Comparison of ENCODE assay signal across 19 mouse cellular contexts in the genomic region with DNA sequence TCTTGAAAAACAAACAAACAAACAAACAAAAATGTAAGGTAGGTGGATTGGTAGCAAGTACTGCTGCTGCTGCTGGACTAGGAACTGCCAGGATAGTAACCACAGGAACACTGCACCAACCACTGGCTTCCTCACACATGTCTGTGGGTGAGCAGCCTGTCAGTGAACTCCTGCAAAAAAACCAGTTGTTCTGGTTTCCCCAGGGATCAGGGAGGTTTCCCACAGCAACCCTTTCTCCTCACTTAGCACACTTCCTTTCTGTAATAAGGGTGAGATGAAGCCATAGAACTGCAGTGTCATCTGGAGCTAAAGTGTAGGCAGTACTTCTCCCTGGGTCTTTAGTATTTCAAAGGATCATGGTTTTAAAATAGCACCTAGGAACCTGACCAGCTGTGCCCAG. TPM values are rescaled to one million over a fixed set of nuclear protein-coding genes. Genes with fewer than 3 reads are reported as not detected.
A peak's percentile ranks its signal among the peaks of the same experiment; 100 is the strongest.
DNase-seq lines count a peak whose midpoint lies in the region; ATAC-seq lines count a peak whose summit lies in the region.
"Had no signal": no experiment of that assay in that cellular context is flagged by ENCODE, and none has a peak within 500 bp of the region (broad histone marks: within the 10 kb centered on the region; RNA-seq: fewer than 3 reads in every experiment).

No protein-coding gene starts in this region.

- DNase-seq in lung, postnatal 14 days = no peak
- peak; percentile 20 for DNase-seq in embryonic facial prominence, embryonic 10.5 days (ENCODE audit: low spot score)
- no peak for DNase-seq in intestine, embryonic 14.5 days (ENCODE audit: low spot score)
- DNase-seq in adrenal gland, adult 18-20 months (ENCODE audit: low spot score in 2 of 2) = no peak
- DNase-seq in kidney, adult 18-20 months = no peak
- DNase-seq in gastrocnemius, postnatal 4 days (ENCODE audit: low spot score in 2 of 2) = no peak
- DNase-seq: heart, adult 2 months; kidney, postnatal 25 days; liver, embryonic 13.5 days; right cerebral cortex, postnatal 25 days; thymus, postnatal 25 days had no signal

- no peak overlapping the region for H3K9ac ChIP-seq in lung, embryonic 16.5 days (ENCODE audit: low read length)
- H3K9ac ChIP-seq in intestine, embryonic 14.5 days (ENCODE audit: low read length) = no peak overlapping the region
- H3K9ac ChIP-seq in stomach, embryonic 15.5 days = no peak overlapping the region
- H3K9ac ChIP-seq: hindbrain, embryonic 14.5 days; liver, embryonic 13.5 days had no signal

- no peaks in the 10 kb centered on the region for H3K9me3 ChIP-seq in lung, embryonic 16.5 days (ENCODE audit: control insufficient read depth, low read length)
- H3K9me3 ChIP-seq in embryonic facial prominence, embryonic 10.5 days = no peaks in the 10 kb centered on the region
- H3K9me3 ChIP-seq in intestine, embryonic 14.5 days (ENCODE audit: control insufficient read depth, low read length) = no peaks in the 10 kb centered on the region
- no peaks in the 10 kb centered on the region for H3K9me3 ChIP-seq in stomach, embryonic 15.5 days
- H3K9me3 ChIP-seq: liver, embryonic 13.5 days; midbrain, embryonic 10.5 days had no signal

- H3K36me3 ChIP-seq in lung, embryonic 16.5 days (ENCODE audit: control insufficient read depth, insufficient read depth, low read length) = no peaks in the 10 kb centered on the region
- H3K36me3 ChIP-seq in embryonic facial prominence, embryonic 10.5 days (replicated peaks) = no peaks in the 10 kb centered on the region
- H3K36me3 ChIP-seq in intestine, embryonic 14.5 days (ENCODE audit: control insufficient read depth, insufficient read depth, low read length) = no peaks in the 10 kb centered on the region
- no peaks in the 10 kb centered on the region for H3K36me3 ChIP-seq in stomach, embryonic 15.5 days
- H3K36me3 ChIP-seq: liver, embryonic 13.5 days; midbrain, embryonic 10.5 days had no signal

- H3K27me3 ChIP-seq in lung, embryonic 16.5 days (ENCODE audit: control insufficient read depth, insufficient read depth, low read depth, low read length) = no peaks in the 10 kb centered on the region
- H3K27me3 ChIP-seq in embryonic facial prominence, embryonic 10.5 days (replicated peaks; ENCODE audit: low read depth, poor library complexity, severe bottlenecking) = no peaks in the 10 kb centered on the region
- no peaks in the 10 kb centered on the region for H3K27me3 ChIP-seq in intestine, embryonic 14.5 days (replicated peaks; ENCODE audit: control insufficient read depth, insufficient read depth, low read length)
- H3K27me3 ChIP-seq in stomach, embryonic 15.5 days (replicated peaks) = no peaks in the 10 kb centered on the region
- H3K27me3 ChIP-seq: liver, embryonic 13.5 days had no signal

- H3K27ac ChIP-seq in lung, embryonic 16.5 days (ENCODE audit: low read length) = no peak overlapping the region
- no peak overlapping the region for H3K27ac ChIP-seq in embryonic facial prominence, embryonic 10.5 days (replicated peaks)
- H3K27ac ChIP-seq in intestine, embryonic 14.5 days (ENCODE audit: low read depth) = no peak overlapping the region
- H3K27ac ChIP-seq in stomach, embryonic 15.5 days = no peak overlapping the region
- H3K27ac ChIP-seq: heart, adult 2 months; hindbrain, embryonic 14.5 days; liver, embryonic 13.5 days; midbrain, embryonic 10.5 days had no signal

- no peak overlapping the region for H3K4me2 ChIP-seq in lung, embryonic 16.5 days (ENCODE audit: low read depth, low read length)
- H3K4me2 ChIP-seq in intestine, embryonic 14.5 days (ENCODE audit: low read length) = no peak overlapping the region
- no peak overlapping the region for H3K4me2 ChIP-seq in stomach, embryonic 15.5 days
- H3K4me2 ChIP-seq: hindbrain, embryonic 14.5 days; liver, embryonic 13.5 days had no signal

- H3K4me3 ChIP-seq in lung, embryonic 16.5 days (ENCODE audit: low read length) = no peak overlapping the region
- H3K4me3 ChIP-seq in embryonic facial prominence, embryonic 10.5 days = no peak overlapping the region
- no peak overlapping the region for H3K4me3 ChIP-seq in intestine, embryonic 14.5 days (ENCODE audit: low read depth, low read length)
- no peak overlapping the region for H3K4me3 ChIP-seq in stomach, embryonic 15.5 days (replicated peaks)
- H3K4me3 ChIP-seq: heart, adult 2 months; liver, embryonic 13.5 days; midbrain, embryonic 10.5 days; myocyte had no signal

- H3K4me1 ChIP-seq in lung, embryonic 16.5 days (replicated peaks; ENCODE audit: control insufficient read depth, insufficient read depth, low read length) = no peaks in the 10 kb centered on the region
- peaks cover 11% of the 10 kb centered on the region for H3K4me1 ChIP-seq in embryonic facial prominence, embryonic 10.5 days
- no peaks in the 10 kb centered on the region for H3K4me1 ChIP-seq in intestine, embryonic 14.5 days (replicated peaks; ENCODE audit: control insufficient read depth, insufficient read depth, low read length)
- no peaks in the 10 kb centered on the region for H3K4me1 ChIP-seq in stomach, embryonic 15.5 days
- H3K4me1 ChIP-seq: liver, embryonic 13.5 days; midbrain, embryonic 10.5 days had no signal

- peak; percentile 71; the same call in 1 of the 2 replicates for ATAC-seq in lung, embryonic 16.5 days (ENCODE audit: low read depth)
- ATAC-seq in intestine, embryonic 14.5 days (replicated peaks; ENCODE audit: low FRiP score, low TSS enrichment, low read depth) = peak; percentile 58; the same call in 1 of the 2 replicates
- ATAC-seq in stomach, embryonic 15.5 days (ENCODE audit: insufficient read depth, low FRiP score, low read depth) = peak; percentile 68; the same call in 1 of the 2 replicates

RNA-seq across cellular contexts. Expression of a gene that starts 9.1 kb away (rescaled TPM):
- polyA plus RNA-seq in lung, embryonic 16.5 days (2015; fragmentation: Nextera tagmentation; extraction: Ambion mirVana) = 57.5 and 60.1 TPM in 2 replicates
- 93.2 and 98.2 TPM in 2 replicates for polyA plus RNA-seq in embryonic facial prominence, embryonic 10.5 days (2016; fragmentation: Nextera tagmentation; extraction: Ambion mirVana)
- 90.4 and 92.3 TPM in 2 replicates for polyA plus RNA-seq in intestine, embryonic 14.5 days (2014; fragmentation: Nextera tagmentation; extraction: Ambion mirVana)
- polyA plus RNA-seq in stomach, embryonic 15.5 days (2015; fragmentation: Nextera tagmentation; extraction: Ambion mirVana) = 72.1 and 77.8 TPM in 2 replicates
- total RNA-seq in adrenal gland, adult 18-20 months (2021) = 100 to 1,000 TPM; 110 to 145 TPM
- 10 to 100 TPM; 71.7 to 80.3 TPM for total RNA-seq in gastrocnemius, postnatal 4 days (2021)

RNA-seq across cellular contexts. Expression of a gene that starts 50.3 kb away (rescaled TPM):
- polyA plus RNA-seq in lung, embryonic 16.5 days (2015; fragmentation: Nextera tagmentation; extraction: Ambion mirVana) = not detected in 2 replicates
- not detected in 2 replicates for polyA plus RNA-seq in embryonic facial prominence, embryonic 10.5 days (2016; fragmentation: Nextera tagmentation; extraction: Ambion mirVana)
- 0.23 TPM in 1 of 2 replicates, not detected in the other for polyA plus RNA-seq in intestine, embryonic 14.5 days (2014; fragmentation: Nextera tagmentation; extraction: Ambion mirVana)
- not detected in 2 replicates for polyA plus RNA-seq in stomach, embryonic 15.5 days (2015; fragmentation: Nextera tagmentation; extraction: Ambion mirVana)
- not detected for total RNA-seq in adrenal gland, adult 18-20 months (2021)
- total RNA-seq in gastrocnemius, postnatal 4 days (2021) = not detected
- total RNA-seq: heart, adult 2 months; layer of hippocampus, postnatal 10 days; left cerebral cortex, postnatal 14 days had no signal
- polyA plus RNA-seq: heart, postnatal 0 days; hindbrain, embryonic 14.5 days; liver, embryonic 13.5 days; myocyte had no signal

RNA-seq across cellular contexts. Expression of a gene that starts 59.4 kb away (rescaled TPM):
- 11.4 and 16.2 TPM in 2 replicates for polyA plus RNA-seq in lung, embryonic 16.5 days (2015; fragmentation: Nextera tagmentation; extraction: Ambion mirVana)
- 10.7 and 12.1 TPM in 2 replicates for polyA plus RNA-seq in embryonic facial prominence, embryonic 10.5 days (2016; fragmentation: Nextera tagmentation; extraction: Ambion mirVana)
- 6.3 and 8.1 TPM in 2 replicates for polyA plus RNA-seq in intestine, embryonic 14.5 days (2014; fragmentation: Nextera tagmentation; extraction: Ambion mirVana)
- polyA plus RNA-seq in stomach, embryonic 15.5 days (2015; fragmentation: Nextera tagmentation; extraction: Ambion mirVana) = 10.1 and 10.4 TPM in 2 replicates
- 10 to 100 TPM; 13.6 to 15.4 TPM for total RNA-seq in adrenal gland, adult 18-20 months (2021)
- total RNA-seq in gastrocnemius, postnatal 4 days (2021) = 10 to 100 TPM; 20.9 to 21.0 TPM
